Mouse (Mus musculus) liver, embryonic 14 days (tissue): Measurements from ENCODE around the gene Ube2e3. TPM values are rescaled to one million over a fixed set of nuclear protein-coding genes. Genes with fewer than 3 reads are reported as not detected.

Experiments used
- polyA plus RNA-seq: library from polyadenylated mRNA; depleted of rRNA; stranded (reverse); fragments of >200 nt; gene quantifications from 2 replicates; pipeline ENCODE4 v1.2.3, GENCODE M21; 2012; rRNA removed

Ube2e3 gene
- 36.7 and 45.3 TPM in 2 replicates for polyA plus RNA-seq

GRCm38 (mm10) chr2:78867726-78868510 is at the start of gene Ube2e3:
TSS of gene Ube2e3 (plus strand) at chr2:78868124.

